Mouse (Mus musculus) gastrocnemius, adult 2 months (tissue): ENCODE data around the gene Atp8b4. TPM values are rescaled to one million over a fixed set of nuclear protein-coding genes. Genes with fewer than 3 reads are reported as not detected.
A peak's percentile ranks its signal among the peaks of the same experiment; 100 is the strongest.
"Not testable (repeated sequence)": the region's sequence is repeated elsewhere in the genome, so short reads cannot be mapped to it uniquely, and the experiment has no call there.

Experiments
- DNase-seq: peaks from one replicate; pipeline ENCODE4 v3.0.0; 2022
- H3K27ac ChIP-seq: fragments of 200-600 bp; 2 replicates; pipeline ENCODE4 v1.8.1; 2022; ENCODE audit warnings: mild to moderate bottlenecking
- H3K4me3 ChIP-seq: fragments of 200-600 bp; 2 replicates; pipeline ENCODE4 v1.8.1; 2022; ENCODE audit warnings: mild to moderate bottlenecking, moderate library complexity
- CTCF ChIP-seq: fragments of 200-600 bp; IDR thresholded peaks from 2 replicates; pipeline ENCODE4 v1.8.1; 2022; ENCODE audit warnings: antibody characterized with exemption, mild to moderate bottlenecking, moderate library complexity
- intact Hi-C: fragments of 180-260 bp; cut with DNase I; formaldehyde crosslinking; loops from one replicate; pipeline ENCODE4 v1.15.1; 2025
- total RNA-seq, 2 experiments: library from RNA; stranded (reverse); gene quantifications; 2 replicates each; pipeline ENCODE4 v1.2.3; 2021

The Atp8b4 gene
- total RNA-seq, 2 experiments from 2014 or later = 0.11 to 0.13 TPM

- intact Hi-C loops = no loop called here
- no peak overlapping the region for H3K27ac ChIP-seq
- DNase-seq = no peak
- no peak overlapping the region for H3K4me3 ChIP-seq
- no peak for TF ChIP-seq CTCF
Observed at GRCm38 (mm10) chr2:126491446-126491845, 9.0 kb downstream of the Atp8b4 start.

DNA sequence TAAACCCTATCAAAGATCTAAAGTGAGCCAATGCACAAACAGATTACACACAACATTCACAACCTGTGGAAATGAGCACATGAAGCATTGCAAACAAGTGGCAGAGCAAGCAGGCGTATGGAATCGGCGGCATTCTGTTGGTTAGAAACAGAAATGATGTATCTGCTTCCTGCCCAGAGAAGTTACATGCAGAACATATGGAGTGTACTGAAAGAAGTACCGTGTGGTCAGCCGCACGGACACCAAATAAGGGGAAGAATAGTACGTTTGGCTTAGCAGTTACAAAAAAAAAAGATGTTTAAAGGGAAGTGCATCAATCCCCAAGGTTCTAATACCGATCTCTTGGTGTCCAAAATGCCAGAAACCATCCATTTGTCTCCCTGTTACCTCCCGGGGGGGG, 9.9 kb downstream of the Atp8b4 start:
- H3K4me3 ChIP-seq = no peak overlapping the region
- intact Hi-C loops = no loop called here
- no peak for TF ChIP-seq CTCF
- DNase-seq = no peak
- no peak overlapping the region for H3K27ac ChIP-seq

- intact Hi-C loops = no loop called here
- no peak for TF ChIP-seq CTCF
- Histone ChIP-seq H3K27ac (no peak overlapping the region), H3K4me3 (no peak overlapping the region)
- no peak for DNase-seq
Observed at GRCm38 (mm10) chr2:126485262-126486017, 15.0 kb downstream of the Atp8b4 start.

DNA sequence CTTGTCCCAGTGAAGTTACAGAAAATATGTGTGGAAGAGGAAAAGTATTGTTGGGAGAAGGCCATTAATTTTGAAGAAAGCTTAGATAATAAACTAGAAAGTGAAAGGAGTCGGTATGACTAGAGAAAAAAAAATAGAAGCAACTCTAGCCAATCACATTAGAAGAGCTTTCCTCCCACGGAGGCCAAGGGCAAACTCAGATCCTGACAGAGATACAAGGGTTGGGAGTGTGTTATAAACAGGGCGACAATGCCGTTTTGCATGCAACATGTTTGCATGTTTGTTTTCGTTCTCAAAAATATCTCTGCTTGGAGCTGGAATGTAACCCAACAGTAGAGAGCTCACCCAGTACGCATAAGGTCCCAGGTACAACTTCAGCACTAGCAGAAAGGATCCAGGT, 17.1 kb downstream of the Atp8b4 start:
- Histone ChIP-seq H3K4me3 (no peak overlapping the region), H3K27ac (no peak overlapping the region)
- no peak for TF ChIP-seq CTCF
- DNase-seq = no peak
- intact Hi-C loops = no loop called here

- Histone ChIP-seq H3K4me3 (no peak overlapping the region), H3K27ac (no peak overlapping the region)
- peak; percentile 25 for DNase-seq
- TF ChIP-seq CTCF = no peak
- intact Hi-C loops = no loop called here
Observed at GRCm38 (mm10) chr2:126477556-126477955, 22.9 kb downstream of the Atp8b4 start.

DNA sequence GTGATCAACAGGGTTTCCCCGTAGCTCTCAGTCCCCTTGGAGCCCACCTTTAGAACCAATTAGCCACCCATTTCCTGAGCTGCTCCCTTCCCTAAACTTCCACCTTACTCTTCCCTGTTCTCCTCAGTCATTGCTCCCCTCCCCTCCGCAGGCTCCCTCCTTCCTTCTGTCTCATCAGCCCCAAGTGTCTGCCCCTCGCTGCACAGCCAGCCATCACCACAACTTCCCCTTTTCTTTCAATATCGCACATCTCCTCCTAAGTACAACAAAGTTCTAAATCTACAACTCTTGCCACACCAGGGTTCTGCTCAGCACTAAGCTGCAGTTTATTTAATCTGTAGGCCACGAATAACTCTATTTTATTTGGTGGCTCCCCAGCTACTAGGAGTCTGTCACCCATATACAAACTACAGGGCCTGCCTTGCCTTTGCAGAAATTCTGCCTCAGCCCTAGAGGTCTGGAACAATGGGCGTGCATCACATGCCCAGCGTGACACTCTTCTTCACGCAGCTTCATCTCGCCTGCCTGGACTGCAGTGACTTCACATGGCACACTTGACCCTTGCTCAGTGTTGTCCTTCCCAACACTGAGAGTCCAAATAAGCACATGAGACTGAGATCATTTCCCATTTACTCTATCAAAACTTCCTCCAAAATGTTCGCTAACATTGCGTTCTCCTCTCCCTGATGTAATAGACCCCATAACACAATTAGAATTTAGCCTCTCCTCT, 24.6 kb downstream of the Atp8b4 start:
- TF ChIP-seq CTCF = no peak
- no peak overlapping the region for H3K27ac ChIP-seq
- intact Hi-C loops = no loop called here
- no peak overlapping the region for H3K4me3 ChIP-seq
- DNase-seq = no peak

- no peak for TF ChIP-seq CTCF
- intact Hi-C loops = no loop called here
- Histone ChIP-seq H3K27ac (no peak overlapping the region), H3K4me3 (no peak overlapping the region)
- DNase-seq = no peak
Observed at GRCm38 (mm10) chr2:126474019-126474418, 26.5 kb downstream of the Atp8b4 start.

DNA sequence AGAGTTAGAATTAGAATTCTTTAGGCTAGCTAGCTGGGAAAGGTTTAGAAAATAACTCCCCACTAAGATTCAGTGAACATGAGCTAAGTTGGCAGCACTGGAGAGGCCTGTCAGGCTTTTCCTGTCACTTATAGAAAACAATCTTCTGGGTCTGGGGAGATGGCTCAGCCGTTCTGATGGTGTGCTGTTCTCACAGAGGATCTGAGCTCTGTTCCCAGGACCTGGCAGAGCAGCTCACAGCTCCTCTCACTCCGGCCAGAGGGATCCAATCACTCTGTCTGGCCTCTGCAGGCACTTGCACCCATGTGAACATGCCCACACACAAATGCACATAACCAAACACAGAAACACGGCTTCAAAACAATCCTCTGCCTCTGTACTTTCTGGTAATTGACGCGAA, 27.6 kb downstream of the Atp8b4 start:
- intact Hi-C loops = no loop called here
- no peak overlapping the region for H3K4me3 ChIP-seq
- TF ChIP-seq CTCF = no peak
- no peak for DNase-seq
- no peak overlapping the region for H3K27ac ChIP-seq

DNA sequence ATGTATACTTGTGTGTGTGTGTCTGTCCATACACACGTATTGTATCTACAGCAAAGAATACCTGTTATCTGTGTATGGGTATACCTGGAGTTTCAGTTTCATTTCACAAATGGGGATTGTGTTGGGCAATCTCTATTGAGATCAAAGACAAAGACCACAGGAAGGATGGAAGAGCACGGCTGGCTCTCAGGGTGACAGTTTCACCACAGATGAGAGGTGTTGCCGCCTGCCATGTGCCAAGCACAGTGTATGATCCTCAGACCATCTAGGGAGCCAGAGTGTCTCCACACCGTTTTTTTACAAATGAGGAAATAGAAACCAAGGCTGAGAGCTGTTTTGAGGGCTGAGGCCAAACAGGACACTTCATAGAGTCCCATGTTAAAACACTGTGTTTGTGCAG, 32.7 kb downstream of the Atp8b4 start:
- Histone ChIP-seq H3K27ac (no peak overlapping the region), H3K4me3 (no peak overlapping the region)
- no peak for DNase-seq
- no peak for TF ChIP-seq CTCF
- intact Hi-C loops = no loop called here

DNA sequence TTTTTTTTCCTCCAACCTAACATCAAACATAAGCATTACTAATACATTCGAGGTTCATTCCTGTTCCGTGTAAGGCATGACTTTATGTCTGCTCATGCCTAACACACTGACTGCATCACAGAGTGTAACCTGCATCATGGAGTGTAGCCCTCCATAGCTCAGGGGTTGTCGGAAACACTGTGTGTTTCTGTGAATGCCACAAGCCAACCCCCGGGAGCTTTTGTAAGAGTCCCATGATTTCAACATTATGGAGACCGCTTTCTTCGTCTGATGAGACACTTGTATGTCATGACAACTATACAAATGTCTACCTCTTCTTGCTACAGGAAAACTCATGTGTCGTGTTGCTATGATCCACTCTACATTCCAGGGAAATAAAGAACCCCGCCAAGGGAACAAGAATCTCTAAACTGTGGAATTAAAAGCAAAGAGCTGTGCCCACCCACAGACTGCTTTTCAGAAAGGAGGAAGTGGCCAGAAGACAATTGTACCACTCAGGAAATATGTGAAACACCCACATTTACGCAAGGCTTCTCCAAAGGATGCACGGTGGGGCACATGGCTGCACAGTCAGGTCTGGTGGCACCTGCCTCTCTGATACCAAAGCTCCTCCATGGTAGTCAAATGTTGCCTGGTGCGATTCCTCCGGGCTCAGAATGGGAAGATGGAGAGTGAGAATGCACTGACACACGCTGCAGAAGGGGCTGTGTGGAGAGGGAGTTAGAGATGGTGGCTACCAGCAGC, 33.9 kb downstream of the Atp8b4 start:
- Histone ChIP-seq H3K4me3 (no peak overlapping the region), H3K27ac (no peak overlapping the region)
- no peak for TF ChIP-seq CTCF
- DNase-seq = no peak
- intact Hi-C loops = no loop called here

GRCm38 (mm10) chr2:126458661-126459060, 41.8 kb downstream of the Atp8b4 start:
- Histone ChIP-seq H3K4me3 (no peak overlapping the region), H3K27ac (no peak overlapping the region)
- DNase-seq = no peak
- no peak for TF ChIP-seq CTCF
- intact Hi-C loops = no loop called here

GRCm38 (mm10) chr2:126457759-126458158, 42.7 kb downstream of the Atp8b4 start:
- intact Hi-C loops, DNase-seq, H3K4me3 ChIP-seq, H3K27ac ChIP-seq: not testable (repeated sequence)
- TF ChIP-seq CTCF = peak; percentile 36; the same call in 1 of the 2 replicates

- Histone ChIP-seq H3K4me3 (no peak overlapping the region; the same call in 1 of the 2 replicates), H3K27ac (no peak overlapping the region)
- TF ChIP-seq CTCF = no peak
- DNase-seq = no peak
- intact Hi-C loops = no loop called here
Observed at GRCm38 (mm10) chr2:126450937-126451302, 49.6 kb downstream of the Atp8b4 start.
